Mouse (Mus musculus) heart, postnatal 0 days (tissue): Measurements from ENCODE around the gene Anxa3. TPM values are rescaled to one million over a fixed set of nuclear protein-coding genes. Genes with fewer than 3 reads are reported as not detected.

Experiments
- ATAC-seq: fragments of 200-750 bp; cut with Nextera tagmentation; 2 replicates; pipeline ENCODE4 v1.8.0; 2017; ENCODE audit warnings: low read depth, moderate number of reproducible peaks, moderate library complexity; ENCODE audit not compliant: insufficient read depth
- DNase-seq: peaks from one replicate; pipeline ENCODE4 v3.0.0-alpha.2; 2016; ENCODE audit warnings: low spot score
- H3K27ac ChIP-seq: fragments of 300-500 bp; sonication (generic); 2 replicates; pipeline ENCODE4 v1.5.1; 2014; ENCODE audit warnings: low read depth, mild to moderate bottlenecking
- H3K27me3 ChIP-seq: fragments of 300-500 bp; sonication (generic); 2 replicates; pipeline ENCODE4 v1.6.1; 2014; ENCODE audit warnings: low read length, mixed read lengths; ENCODE audit not compliant: control insufficient read depth, insufficient read depth
- H3K36me3 ChIP-seq: fragments of 300-500 bp; sonication (generic); replicated peaks from 2 replicates; pipeline ENCODE4 v1.6.1; 2014; ENCODE audit warnings: low read length, mixed read lengths; ENCODE audit not compliant: control insufficient read depth, insufficient read depth
- H3K4me1 ChIP-seq: fragments of 300-500 bp; sonication (generic); 2 replicates; pipeline ENCODE4 v1.6.1; 2014; ENCODE audit warnings: antibody characterized with exemption; ENCODE audit not compliant: control insufficient read depth, insufficient read depth
- H3K4me2 ChIP-seq: fragments of 300-500 bp; sonication (generic); 2 replicates; pipeline ENCODE4 v1.6.1; 2014; ENCODE audit warnings: low read depth, mild to moderate bottlenecking, low read length, moderate library complexity
- H3K4me3 ChIP-seq: fragments of 300-500 bp; sonication (generic); 2 replicates; pipeline ENCODE4 v1.5.1; 2014; ENCODE audit warnings: low read depth, low read length
- H3K9ac ChIP-seq: fragments of 300-500 bp; sonication (generic); replicated peaks from 2 replicates; pipeline ENCODE4 v1.6.1; 2014; ENCODE audit warnings: low read depth, low read length, mixed read lengths
- H3K9me3 ChIP-seq: fragments of 300-500 bp; sonication (generic); replicated peaks from 2 replicates; pipeline ENCODE4 v1.6.1; 2016; ENCODE audit warnings: low read length; ENCODE audit not compliant: control insufficient read depth
- CTCF ChIP-seq: IDR thresholded peaks from 2 replicates; pipeline ENCODE4 v1.5.1; 2016; ENCODE audit warnings: antibody characterized with exemption, control low read depth, low read depth
- EP300 ChIP-seq: IDR thresholded peaks from 2 replicates; pipeline ENCODE4 v1.6.1; 2016; ENCODE audit warnings: antibody characterized with exemption, low read depth
- WGBS: fragments of 180-500 bp; shearing (Covaris S2); extraction: QIAGEN DNeasy Blood & Tissue Kit; methylation state at CpG from one replicate; pipeline ENCODE4 v1.1.7; 2014; 5-methylcytosine and 5-hydroxymethylcytosine counted together
- polyA plus RNA-seq: library from polyadenylated mRNA; unstranded; fragments of >200 nt; fragmentation: Nextera tagmentation; extraction: Ambion mirVana; gene quantifications from 2 replicates; pipeline ENCODE4 v1.2.1, GENCODE M21; 2015
- total RNA-seq: library from RNA; depleted of rRNA; stranded (reverse); fragments of >200 nt; gene quantifications from 2 replicates; pipeline ENCODE4 v1.2.3, GENCODE M21; 2014; ENCODE audit warnings: low replicate concordance

The Anxa3 gene
- total and polyA plus RNA-seq, 2 experiments from 2014 or later: 42.0 to 50.3 TPM

DNA sequence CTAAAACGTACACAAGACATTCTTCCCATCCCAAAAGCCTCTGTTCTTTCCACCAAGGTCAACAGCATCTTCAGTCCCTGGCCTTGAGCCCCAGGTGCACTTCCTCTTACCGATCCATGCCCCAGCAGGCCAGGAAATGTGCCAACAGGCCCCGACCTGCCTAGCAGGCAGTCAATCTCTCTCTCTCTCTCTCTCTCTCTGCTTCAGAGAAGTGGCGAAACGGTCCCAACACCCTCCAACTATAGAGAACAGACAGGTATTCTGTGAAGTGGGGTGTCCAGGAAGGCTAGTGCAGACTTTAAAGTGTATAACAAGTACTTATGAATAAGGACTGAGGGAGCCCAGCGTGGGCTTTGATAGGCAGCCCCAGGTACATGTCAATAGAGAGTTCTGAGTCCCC is 75.8 kb downstream of the Anxa3 start:
- TF ChIP-seq CTCF: no peak
- no peak for TF ChIP-seq EP300
- Histone ChIP-seq H3K27ac (no peak overlapping the region), H3K27me3 (no peaks in the 10 kb centered on the region), H3K9me3 (no peaks in the 10 kb centered on the region), H3K4me1 (no peaks in the 10 kb centered on the region), H3K36me3 (no peaks in the 10 kb centered on the region), H3K9ac (no peak overlapping the region), H3K4me3 (no peak overlapping the region), H3K4me2 (no peak overlapping the region)
- DNase-seq (no peak), ATAC-seq (no peak)
- 64% methylated on average over 6 of the region's 6 CpGs for WGBS

DNA sequence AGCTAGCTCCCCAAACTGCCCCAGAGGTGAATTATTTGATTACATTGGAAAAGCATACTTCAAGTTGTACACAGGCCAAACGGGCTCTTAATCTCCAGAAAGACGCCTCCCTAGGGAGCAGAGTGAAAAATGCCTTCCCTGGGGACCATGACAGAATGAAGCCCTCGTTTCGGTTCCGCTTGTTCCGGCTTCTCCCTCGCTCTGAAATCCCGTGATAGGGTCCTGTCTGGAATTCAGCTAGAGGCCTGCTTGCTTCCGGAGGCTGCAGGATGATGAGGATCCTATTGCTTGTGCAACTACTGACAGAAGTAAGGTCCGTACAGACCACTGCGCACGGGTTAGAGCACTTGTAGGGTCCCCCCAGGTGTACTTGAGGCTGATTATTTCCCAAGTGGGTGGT is 77.9 kb downstream of the Anxa3 start:
- no peaks in the 10 kb centered on the region for H3K4me1 ChIP-seq
- H3K4me3 ChIP-seq: no peak overlapping the region
- no peak overlapping the region for H3K27ac ChIP-seq
- H3K4me2 ChIP-seq: no peak overlapping the region
- TF ChIP-seq EP300 (no peak), CTCF (no peak)
- no peak overlapping the region for H3K9ac ChIP-seq
- H3K9me3 ChIP-seq: no peaks in the 10 kb centered on the region
- H3K27me3 ChIP-seq: no peaks in the 10 kb centered on the region
- H3K36me3 ChIP-seq: no peaks in the 10 kb centered on the region
- DNase-seq: no peak
- ATAC-seq: no peak
- 71% methylated on average over 12 of the region's 12 CpGs for WGBS

DNA sequence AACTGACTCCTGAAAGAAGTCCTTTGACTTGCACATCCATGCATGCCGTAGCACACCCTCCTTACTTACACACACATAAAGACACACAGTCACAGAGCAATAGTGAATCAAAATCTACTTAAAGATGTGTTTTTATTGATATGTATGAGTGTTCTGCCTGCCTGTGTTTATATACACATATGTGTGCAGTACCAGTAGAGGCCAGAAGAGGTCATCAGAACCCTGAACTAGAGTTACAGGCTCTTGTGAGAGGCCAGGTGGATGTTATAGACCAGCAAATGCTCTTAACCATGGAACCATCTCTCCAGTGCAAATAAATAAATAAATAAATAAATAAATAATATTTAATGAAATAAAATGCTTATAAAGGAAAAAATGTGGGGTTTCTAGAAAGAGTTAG is 85.0 kb downstream of the Anxa3 start:
- Histone ChIP-seq H3K27me3 (no peaks in the 10 kb centered on the region), H3K9me3 (peaks cover 7% of the 10 kb centered on the region; the same call in 1 of the 2 replicates), H3K9ac (no peak overlapping the region), H3K4me1 (no peaks in the 10 kb centered on the region), H3K27ac (no peak overlapping the region), H3K36me3 (no peaks in the 10 kb centered on the region), H3K4me3 (no peak overlapping the region), H3K4me2 (no peak overlapping the region)
- TF ChIP-seq CTCF: peak; percentile 51
- TF ChIP-seq EP300: no peak
- WGBS: 91% methylated on average over 1 of the region's 1 CpGs
- DNase-seq: peak; percentile 20
- ATAC-seq: no peak

DNA sequence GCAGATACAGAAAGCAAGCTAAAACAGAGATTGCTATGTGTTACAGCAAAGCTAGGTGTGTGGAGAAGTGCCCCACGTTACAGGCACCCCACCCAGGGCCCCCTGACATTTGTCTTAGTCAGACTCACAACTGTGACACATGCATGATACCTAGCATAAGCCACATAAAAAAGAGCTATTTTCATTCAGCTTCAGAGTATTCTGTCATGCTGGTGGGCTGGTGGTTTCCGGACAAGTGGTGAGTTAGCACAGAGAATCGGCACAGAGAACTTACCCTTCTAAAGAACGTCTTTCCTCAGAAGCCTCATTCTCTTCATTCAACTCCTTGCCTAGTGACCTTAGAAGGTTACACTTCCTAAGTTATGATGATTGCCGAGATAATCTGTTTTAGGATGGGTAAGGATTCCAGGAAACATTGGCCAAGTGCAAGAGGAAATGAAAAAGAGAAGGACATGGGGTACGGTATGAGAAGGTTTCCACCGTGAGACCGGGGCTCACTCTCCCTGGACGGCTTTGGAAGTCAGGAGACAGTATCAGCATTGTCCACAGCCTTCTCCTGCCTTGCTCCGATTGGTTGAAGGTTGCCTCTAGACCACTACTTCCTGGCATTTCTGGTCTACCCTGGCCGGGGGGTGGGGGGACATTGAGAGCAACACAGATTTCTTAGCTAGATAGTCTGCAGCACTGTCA is 85.9 kb downstream of the Anxa3 start:
- H3K36me3 ChIP-seq: no peaks in the 10 kb centered on the region
- no peak overlapping the region for H3K4me3 ChIP-seq
- H3K4me1 ChIP-seq: no peaks in the 10 kb centered on the region
- DNase-seq: no peak
- no peak overlapping the region for H3K27ac ChIP-seq
- no peaks in the 10 kb centered on the region for H3K27me3 ChIP-seq
- peaks cover 7% of the 10 kb centered on the region; the same call in 1 of the 2 replicates for H3K9me3 ChIP-seq
- TF ChIP-seq EP300 (no peak), CTCF (no peak)
- no peak for ATAC-seq
- no peak overlapping the region for H3K9ac ChIP-seq
- no peak overlapping the region for H3K4me2 ChIP-seq
- 83% methylated on average over 11 of the region's 11 CpGs for WGBS

DNA sequence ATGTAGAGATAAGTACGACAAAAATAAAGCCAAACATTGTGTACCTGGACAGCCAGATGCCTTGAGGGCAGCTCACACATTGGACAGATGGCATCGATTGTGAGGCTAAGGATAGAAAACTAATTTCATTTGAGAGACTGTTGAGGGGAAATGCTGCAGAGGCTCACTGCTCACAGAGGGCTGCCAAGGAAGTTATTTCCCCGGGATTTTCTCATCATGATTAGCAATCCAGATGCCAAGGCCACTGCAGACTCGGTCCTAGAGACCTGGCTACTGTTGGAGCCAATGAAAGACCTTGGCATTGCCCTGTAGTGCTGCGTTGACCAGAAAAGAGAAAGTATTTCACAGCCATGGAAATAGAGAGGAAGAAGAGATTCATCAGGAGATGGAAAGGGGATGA is 87.1 kb downstream of the Anxa3 start:
- no peak overlapping the region for H3K27ac ChIP-seq
- H3K36me3 ChIP-seq: no peaks in the 10 kb centered on the region
- H3K9ac ChIP-seq: no peak overlapping the region
- no peaks in the 10 kb centered on the region for H3K27me3 ChIP-seq
- no peak overlapping the region for H3K4me2 ChIP-seq
- H3K4me3 ChIP-seq: no peak overlapping the region
- ATAC-seq (no peak), DNase-seq (no peak)
- no peak for TF ChIP-seq EP300
- TF ChIP-seq CTCF: no peak
- 61% methylated on average over 5 of the region's 5 CpGs for WGBS
- no peaks in the 10 kb centered on the region for H3K4me1 ChIP-seq
- H3K9me3 ChIP-seq: peaks cover 7% of the 10 kb centered on the region; the same call in 1 of the 2 replicates

DNA sequence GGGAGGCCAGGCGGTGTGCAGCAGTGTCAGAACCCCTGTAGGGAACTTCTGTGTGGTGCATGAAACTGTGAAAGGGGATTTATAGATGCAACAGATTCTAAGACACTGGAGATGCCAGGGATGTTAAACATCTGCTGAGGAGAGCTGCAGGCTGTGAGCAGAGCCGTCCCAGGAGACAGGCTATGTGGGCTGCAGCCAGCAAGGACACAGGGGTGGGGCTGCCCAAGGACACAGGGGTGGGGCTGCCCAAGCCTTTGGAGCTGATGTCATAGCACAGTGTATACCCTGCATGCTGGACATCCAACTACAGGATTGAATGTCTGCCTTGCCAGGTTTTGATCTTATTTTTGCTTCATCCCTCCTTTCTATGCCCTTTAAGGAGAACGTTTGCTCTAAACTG is 88.0 kb downstream of the Anxa3 start:
- no peak for TF ChIP-seq CTCF
- TF ChIP-seq EP300: no peak
- Histone ChIP-seq H3K9ac (no peak overlapping the region), H3K4me2 (no peak overlapping the region), H3K4me3 (no peak overlapping the region), H3K27ac (no peak overlapping the region), H3K4me1 (no peaks in the 10 kb centered on the region), H3K36me3 (no peaks in the 10 kb centered on the region), H3K9me3 (peaks cover 7% of the 10 kb centered on the region; the same call in 1 of the 2 replicates), H3K27me3 (no peaks in the 10 kb centered on the region)
- DNase-seq (no peak), ATAC-seq (no peak)
- 61% methylated on average over 3 of the region's 3 CpGs for WGBS
